Mouse (Mus musculus): ENCODE measurements around the gene Fam193b. TPM values are rescaled to one million over a fixed set of nuclear protein-coding genes. Genes with fewer than 3 reads are reported as not detected.
A peak's percentile ranks its signal among the peaks of the same experiment; 100 is the strongest.

Fam193b gene
- polyA plus RNA-seq, 1 experiment from 2014 or later, result 58.1 TPM

DNA sequence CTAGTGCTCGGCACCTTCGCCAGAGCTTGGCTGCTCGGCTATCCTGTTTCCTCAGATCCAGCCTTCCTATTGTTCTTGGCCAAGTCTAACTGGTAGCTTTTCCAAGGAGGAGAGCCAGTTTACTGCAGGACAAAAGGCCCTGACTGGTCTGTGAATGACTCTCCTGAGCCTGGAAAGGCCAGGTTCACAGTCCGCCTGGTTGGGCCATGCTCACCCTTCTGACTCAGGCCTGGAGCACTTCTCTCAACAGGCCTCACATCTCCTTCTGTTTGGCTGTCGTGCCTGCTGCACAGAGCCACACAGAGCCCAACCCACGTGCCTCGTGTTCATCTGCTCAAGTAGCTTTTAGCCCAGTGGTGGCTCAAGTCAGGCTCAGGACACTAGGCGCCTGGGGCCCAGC, 48.2 kb downstream of the Fam193b start:
- ATAC-seq, result no peak
- H3K4me1 ChIP-seq, result no peaks in the 10 kb centered on the region
- no peak overlapping the region for H3K27ac ChIP-seq
- no peak overlapping the region for H3K4me3 ChIP-seq
- H3K9me3 ChIP-seq (replicated peaks), result no peaks in the 10 kb centered on the region
- no peak overlapping the region for H3K9ac ChIP-seq
- no peaks in the 10 kb centered on the region for H3K27me3 ChIP-seq
- WGBS, result 60% methylated on average over 8 of the region's 8 CpGs
- no peak overlapping the region for H3K4me2 ChIP-seq
- 0 out of 2 replicates have a peak, but pooled peaks cover 8% of the 10 kb centered on the region for H3K36me3 ChIP-seq (ENCODE audit: poor library complexity, severe bottlenecking)

GRCm38 (mm10) chr13:55519606-55520005, 51.3 kb downstream of the Fam193b start:
- H3K27ac ChIP-seq, result no peak overlapping the region
- ATAC-seq, result no peak
- no peaks in the 10 kb centered on the region for H3K36me3 ChIP-seq (ENCODE audit: poor library complexity, severe bottlenecking)
- H3K27me3 ChIP-seq, result peaks cover 3% of the 10 kb centered on the region; the same call in 1 of the 2 replicates
- H3K4me2 ChIP-seq, result no peak overlapping the region
- H3K4me3 ChIP-seq, result no peak overlapping the region
- WGBS, result 83% methylated on average over 4 of the region's 4 CpGs
- no peaks in the 10 kb centered on the region for H3K4me1 ChIP-seq
- H3K9ac ChIP-seq, result no peak overlapping the region
- H3K9me3 ChIP-seq (replicated peaks), result no peaks in the 10 kb centered on the region

- Histone ChIP-seq H3K9ac (no peak overlapping the region), H3K4me2 (no peak overlapping the region), H3K4me1 (peaks cover 9% of the 10 kb centered on the region), H3K4me3 (no peak overlapping the region), H3K36me3 (ENCODE audit: poor library complexity, severe bottlenecking) (no peaks in the 10 kb centered on the region), H3K27ac (no peak overlapping the region), H3K27me3 (peaks cover 3% of the 10 kb centered on the region; the same call in 1 of the 2 replicates), H3K9me3 (replicated peaks) (no peaks in the 10 kb centered on the region)
- WGBS, result 1% methylated on average over 5 of the region's 5 CpGs
- ATAC-seq, result no peak
These were observed 54.0 kb downstream of the Fam193b start for GRCm38 (mm10) chr13:55516955-55517354.

GRCm38 (mm10) chr13:55513828-55514227, 57.1 kb downstream of the Fam193b start:
- WGBS, result 33% methylated on average over 9 of the region's 9 CpGs
- ATAC-seq, result peak; percentile 0; the same call in 1 of the 2 replicates
- Histone ChIP-seq H3K9ac (peak overlapping the region; percentile 91), H3K27me3 (peaks cover 3% of the 10 kb centered on the region; the same call in 1 of the 2 replicates), H3K4me3 (peak overlapping the region; percentile 80), H3K36me3 (ENCODE audit: poor library complexity, severe bottlenecking) (peaks cover 5% of the 10 kb centered on the region; the same call in 1 of the 2 replicates), H3K9me3 (replicated peaks) (no peaks in the 10 kb centered on the region), H3K27ac (no peak overlapping the region), H3K4me1 (peaks cover 30% of the 10 kb centered on the region), H3K4me2 (peak overlapping the region; percentile 91)

DNA sequence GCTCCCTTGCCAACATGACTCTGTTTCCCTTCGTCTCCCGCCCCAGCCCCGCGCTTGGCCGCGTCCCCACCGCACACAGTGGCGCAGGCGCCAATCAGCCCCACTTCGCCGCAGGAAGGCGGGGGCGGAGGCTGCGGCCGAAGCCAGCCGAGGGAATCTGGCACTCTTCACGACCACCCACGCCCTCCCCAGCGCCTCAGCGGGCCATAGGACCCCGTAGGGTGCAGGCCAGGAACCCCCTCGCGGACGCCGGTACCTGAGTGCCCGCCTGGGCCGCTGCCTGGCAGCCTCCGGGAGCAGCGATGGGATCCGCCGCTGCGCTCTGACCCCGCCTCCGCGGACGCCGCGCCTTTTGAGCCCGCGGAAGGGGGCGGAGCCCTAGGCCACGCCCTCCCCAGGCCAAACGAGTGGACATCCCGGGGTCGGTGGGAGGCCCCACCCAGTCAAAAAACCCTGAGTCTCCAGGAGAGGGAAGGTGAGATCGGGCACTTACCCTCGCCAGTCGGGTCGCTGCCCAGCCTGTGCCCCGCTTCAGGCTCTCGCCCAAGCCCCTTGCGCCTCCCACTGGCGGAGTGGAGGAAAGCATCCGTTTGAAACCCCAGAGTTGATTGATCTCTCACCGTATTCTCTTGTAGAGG, 57.7 kb downstream of the Fam193b start, which contains the start of gene Pdlim7:
Gene Pdlim7, minus strand, starts transcription at position 566 of the 638 bp plus-strand sequence.
- H3K4me2 ChIP-seq, result peak within 1 kb of the TSS; percentile 91
- H3K27ac ChIP-seq, result peak within 1 kb of the TSS; percentile 63
- H3K27me3 ChIP-seq, result peaks cover 3% of the 10 kb centered on the region; the same call in 1 of the 2 replicates
- H3K4me3 ChIP-seq, result peak within 1 kb of the TSS; percentile 80
- H3K36me3 ChIP-seq (ENCODE audit: poor library complexity, severe bottlenecking), result peaks cover 11% of the 10 kb centered on the region
- WGBS, result under 1% methylated on average over 52 of the region's 55 CpGs
- H3K9ac ChIP-seq, result peak within 1 kb of the TSS; percentile 91
- no peaks in the 10 kb centered on the region for H3K9me3 ChIP-seq (replicated peaks)
- H3K4me1 ChIP-seq, result peaks cover 30% of the 10 kb centered on the region
- ATAC-seq, result peak; percentile 82

DNA sequence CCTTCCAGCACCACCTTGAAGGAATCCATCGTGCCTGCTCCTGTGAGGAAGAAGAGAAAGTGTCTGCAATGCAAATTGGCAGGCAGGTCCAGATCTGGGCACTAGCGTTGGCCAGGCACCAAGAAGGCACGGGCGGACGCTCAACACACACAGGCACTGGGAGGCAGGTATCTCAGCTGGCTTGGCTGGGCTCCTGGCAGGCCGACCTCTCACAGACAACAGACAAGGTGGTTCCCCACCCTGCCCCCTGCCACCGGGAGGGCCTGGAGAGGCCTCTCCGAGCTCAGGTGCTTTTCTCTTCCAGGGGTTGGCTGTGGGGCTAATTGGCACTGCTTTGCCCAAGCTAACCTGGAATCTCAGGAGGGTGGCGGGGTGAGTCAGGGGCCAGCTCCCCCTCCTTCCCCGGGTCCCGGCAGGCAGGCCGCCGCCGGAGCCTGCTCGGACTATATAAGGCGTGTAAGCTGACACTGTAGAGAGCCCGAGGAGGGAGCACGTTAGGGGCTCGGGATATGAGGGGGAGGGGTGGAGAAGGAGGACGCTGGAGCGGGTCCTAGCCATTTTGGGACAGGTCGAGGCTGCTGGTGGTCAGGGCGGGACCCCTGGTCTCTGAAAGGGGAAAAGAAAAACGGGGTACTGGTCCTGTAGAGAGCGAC, 58.4 kb downstream of the Fam193b start:
- Histone ChIP-seq H3K4me1 (peaks cover 30% of the 10 kb centered on the region), H3K4me3 (peak overlapping the region; percentile 80), H3K4me2 (peak overlapping the region; percentile 91), H3K27ac (peak overlapping the region; percentile 63), H3K27me3 (peaks cover 3% of the 10 kb centered on the region; the same call in 1 of the 2 replicates), H3K36me3 (ENCODE audit: poor library complexity, severe bottlenecking) (peaks cover 19% of the 10 kb centered on the region), H3K9me3 (replicated peaks) (no peaks in the 10 kb centered on the region), H3K9ac (peak overlapping the region; percentile 91)
- 1% methylated on average over 21 of the region's 25 CpGs for WGBS
- ATAC-seq, result peak; percentile 46; the same call in 1 of the 2 replicates

GRCm38 (mm10) chr13:55511492-55511861, 59.4 kb downstream of the Fam193b start:
- peaks cover 30% of the 10 kb centered on the region for H3K4me1 ChIP-seq
- H3K36me3 ChIP-seq (ENCODE audit: poor library complexity, severe bottlenecking), result peaks cover 29% of the 10 kb centered on the region
- 0 out of 2 replicates have a peak overlapping the region, but pooled peaks have one; percentile 23 for H3K9ac ChIP-seq
- H3K27ac ChIP-seq, result peak overlapping the region; percentile 86
- ATAC-seq, result no peak
- 0 out of 2 replicates have a peak overlapping the region, but pooled peaks have one; percentile 80 for H3K4me3 ChIP-seq
- no peaks in the 10 kb centered on the region for H3K9me3 ChIP-seq (replicated peaks)
- 28% methylated on average over 5 of the region's 5 CpGs for WGBS
- H3K27me3 ChIP-seq, result peaks cover 3% of the 10 kb centered on the region; the same call in 1 of the 2 replicates
- H3K4me2 ChIP-seq, result peak overlapping the region; percentile 91

- peak overlapping the region; percentile 91 for H3K4me2 ChIP-seq
- no peaks in the 10 kb centered on the region for H3K9me3 ChIP-seq (replicated peaks)
- H3K9ac ChIP-seq, result peak overlapping the region; percentile 23
- H3K27ac ChIP-seq, result peak overlapping the region; percentile 86
- H3K4me3 ChIP-seq, result no peak overlapping the region
- H3K4me1 ChIP-seq, result peaks cover 30% of the 10 kb centered on the region
- peaks cover 35% of the 10 kb centered on the region for H3K36me3 ChIP-seq (ENCODE audit: poor library complexity, severe bottlenecking)
- WGBS, result 12% methylated on average over 6 of the region's 6 CpGs
- peaks cover 3% of the 10 kb centered on the region; the same call in 1 of the 2 replicates for H3K27me3 ChIP-seq
- ATAC-seq, result peak; percentile 50
These were observed 60.0 kb downstream of the Fam193b start for GRCm38 (mm10) chr13:55510668-55511491.

DNA sequence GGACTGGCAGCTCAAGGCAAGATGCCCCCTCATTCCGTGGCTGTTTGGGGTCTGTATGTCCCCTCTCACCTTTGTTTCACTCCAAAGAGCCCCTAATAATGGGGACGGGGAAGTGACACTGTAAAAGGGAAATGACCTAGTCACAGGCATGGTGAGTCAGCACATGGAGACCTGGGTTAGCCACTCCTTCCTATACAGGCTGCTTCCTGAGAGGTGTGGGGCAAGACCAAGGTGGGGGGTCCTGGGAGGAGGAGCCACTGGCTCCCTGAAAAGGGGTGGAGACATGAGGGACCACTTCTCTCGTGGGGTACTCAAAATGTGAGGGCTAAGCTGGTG, 60.6 kb downstream of the Fam193b start:
- peak overlapping the region; percentile 86 for H3K27ac ChIP-seq
- H3K4me2 ChIP-seq, result peak overlapping the region; percentile 91
- H3K36me3 ChIP-seq (ENCODE audit: poor library complexity, severe bottlenecking), result peaks cover 41% of the 10 kb centered on the region
- H3K9ac ChIP-seq, result no peak overlapping the region; the same call in 1 of the 2 replicates
- H3K9me3 ChIP-seq (replicated peaks), result no peaks in the 10 kb centered on the region
- peaks cover 2% of the 10 kb centered on the region; the same call in 1 of the 2 replicates for H3K27me3 ChIP-seq
- ATAC-seq, result no peak
- no peak overlapping the region for H3K4me3 ChIP-seq
- peaks cover 30% of the 10 kb centered on the region for H3K4me1 ChIP-seq
- 24% methylated on average over 3 of the region's 3 CpGs for WGBS

- Histone ChIP-seq H3K4me3 (no peak overlapping the region), H3K9me3 (replicated peaks) (no peaks in the 10 kb centered on the region), H3K4me2 (no peak overlapping the region), H3K36me3 (ENCODE audit: poor library complexity, severe bottlenecking) (peaks cover 58% of the 10 kb centered on the region), H3K27me3 (no peaks in the 10 kb centered on the region), H3K9ac (no peak overlapping the region), H3K4me1 (peaks cover 30% of the 10 kb centered on the region), H3K27ac (no peak overlapping the region)
- no peak for ATAC-seq
- 94% methylated on average over 10 of the region's 10 CpGs for WGBS
These were observed 62.4 kb downstream of the Fam193b start for GRCm38 (mm10) chr13:55508531-55508930.

GRCm38 (mm10) chr13:55507877-55508276, 63.0 kb downstream of the Fam193b start:
- H3K36me3 ChIP-seq (ENCODE audit: poor library complexity, severe bottlenecking), result peaks cover 65% of the 10 kb centered on the region
- no peak overlapping the region for H3K4me2 ChIP-seq
- 62% methylated on average over 11 of the region's 11 CpGs for WGBS
- peaks cover 30% of the 10 kb centered on the region for H3K4me1 ChIP-seq
- H3K4me3 ChIP-seq, result no peak overlapping the region
- H3K9ac ChIP-seq, result no peak overlapping the region
- H3K27me3 ChIP-seq, result no peaks in the 10 kb centered on the region
- ATAC-seq, result no peak; the same call in 1 of the 2 replicates
- no peaks in the 10 kb centered on the region for H3K9me3 ChIP-seq (replicated peaks)
- H3K27ac ChIP-seq, result no peak overlapping the region

All from forebrain, embryonic 13.5 days (tissue).